Mouse (Mus musculus) macrophage (primary cell): ENCODE measurements around the gene Cyb561. TPM values are rescaled to one million over a fixed set of nuclear protein-coding genes. Genes with fewer than 3 reads are reported as not detected.

Experiments
- H3K27ac ChIP-seq: fragments of 350-480 bp; formaldehyde crosslinking; 2 replicates; pipeline ENCODE4 v1.9.0; 2021
- H3K36me3 ChIP-seq: fragments of 350-480 bp; formaldehyde crosslinking; 2 replicates; pipeline ENCODE4 v1.9.0; 2021; ENCODE audit errors: inconsistent target
- H3K4me3 ChIP-seq: fragments of 350-480 bp; formaldehyde crosslinking; 2 replicates; pipeline ENCODE4 v1.9.0; 2021; ENCODE audit errors: inconsistent target
- H3K79me2 ChIP-seq: fragments of 350-480 bp; formaldehyde crosslinking; 2 replicates; pipeline ENCODE4 v1.9.0; 2021; ENCODE audit errors: inconsistent target
- WGBS: methylation state at CpG from one replicate; pipeline ENCODE4 v1.1.7; 2026; ENCODE audit warnings: inconsistent platforms; ENCODE audit not compliant: missing documents; 5-methylcytosine and 5-hydroxymethylcytosine counted together
- polyA plus RNA-seq: library from polyadenylated mRNA; stranded (reverse); fragments of 250-400 nt; gene quantifications from 3 replicates; pipeline ENCODE4 v1.2.4, GENCODE M21; 2018; ENCODE audit warnings: inconsistent platforms

The Cyb561 gene
- polyA plus RNA-seq, 1 experiment from 2014 or later = not detected

DNA sequence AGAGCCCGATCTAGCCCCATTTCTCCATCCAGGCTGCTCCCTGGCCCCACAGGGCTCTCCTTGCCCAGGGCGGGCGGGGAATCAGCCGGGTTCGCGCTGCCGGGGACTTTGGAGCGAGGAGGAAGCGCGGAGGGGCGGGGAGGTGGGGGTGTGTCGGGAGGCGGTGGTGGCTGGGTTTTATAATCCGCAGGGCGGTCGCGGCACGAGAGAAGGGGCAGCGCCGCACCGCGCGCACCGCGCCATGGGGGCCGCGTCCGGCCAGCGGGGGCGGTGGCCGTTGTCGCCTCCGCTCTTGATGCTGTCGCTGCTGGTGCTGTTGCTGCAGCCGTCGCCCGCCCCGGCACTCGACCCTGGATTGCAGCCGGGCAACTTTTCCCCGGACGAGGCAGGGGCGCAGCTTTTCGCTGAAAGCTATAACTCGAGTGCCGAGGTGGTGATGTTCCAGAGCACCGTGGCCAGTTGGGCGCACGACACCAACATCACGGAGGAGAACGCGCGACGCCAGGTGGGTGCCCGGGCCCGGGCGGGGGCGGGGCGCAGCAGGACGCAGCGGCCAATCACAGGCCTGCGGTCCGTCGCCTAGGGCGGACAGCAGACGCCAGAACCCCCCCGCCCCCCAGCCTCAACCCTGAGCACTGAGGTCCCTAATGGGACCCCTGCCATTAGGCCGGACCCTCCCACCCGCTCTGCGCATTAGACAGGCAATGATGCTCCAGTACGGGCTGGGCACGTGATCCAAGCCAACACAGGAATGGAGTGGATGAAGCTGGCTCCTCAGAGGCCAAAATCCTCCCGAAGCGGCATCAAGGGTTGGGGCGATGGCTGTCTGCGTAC is 14.8 kb upstream of the Cyb561 start, which contains the start of gene Ace:
Gene Ace, plus strand, starts transcription at position 205 of the 834 bp plus-strand sequence.
- Histone ChIP-seq H3K79me2 (no peaks in the 10 kb centered on the region), H3K4me3 (no peak within 1 kb of the TSS), H3K36me3 (no peaks in the 10 kb centered on the region), H3K27ac (no peak within 1 kb of the TSS)
- WGBS = 2% methylated on average over 76 of the region's 76 CpGs

DNA sequence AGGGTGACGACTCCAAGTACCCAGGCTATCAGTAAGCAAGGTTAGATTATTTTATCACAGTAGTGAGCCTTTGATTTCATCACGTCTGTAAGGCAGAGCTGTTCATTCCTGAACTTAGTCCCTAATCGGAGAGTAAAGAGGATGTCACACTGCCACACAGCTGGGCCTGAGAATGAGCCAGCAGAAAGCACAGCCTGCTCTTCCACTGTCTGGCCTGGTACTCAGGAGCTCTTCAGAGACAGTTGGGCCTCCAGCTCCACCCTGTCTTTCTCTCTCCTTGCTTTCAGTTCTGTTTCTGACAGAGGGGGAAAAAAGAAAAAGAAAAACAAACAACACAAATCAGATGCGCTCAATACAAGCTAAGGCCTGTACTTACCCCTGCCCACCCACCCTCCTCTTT is 13.2 kb upstream of the Cyb561 start:
- Histone ChIP-seq H3K4me3 (no peak overlapping the region), H3K36me3 (no peaks in the 10 kb centered on the region), H3K79me2 (no peaks in the 10 kb centered on the region), H3K27ac (no peak overlapping the region)
- WGBS = 62% methylated on average over 4 of the region's 4 CpGs

DNA sequence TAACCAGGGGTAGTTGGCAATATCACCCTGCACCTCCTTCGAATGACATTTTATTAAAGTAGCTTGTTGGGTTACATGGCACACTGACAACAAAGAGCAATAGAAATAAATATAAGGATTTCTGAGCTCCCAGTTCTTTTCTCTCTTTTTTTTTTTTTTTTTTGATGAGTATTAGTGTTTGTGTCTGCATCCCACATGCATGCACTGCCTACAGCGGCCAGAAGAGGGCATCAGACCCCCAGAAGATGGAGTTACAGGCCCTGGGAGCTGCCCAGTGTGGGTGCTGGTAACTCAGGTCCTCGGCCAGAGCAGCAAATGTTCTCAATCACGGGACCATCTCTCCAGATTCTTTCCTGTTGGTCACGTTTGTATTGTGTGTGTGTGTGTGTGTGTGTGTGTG is 11.6 kb upstream of the Cyb561 start:
- no peaks in the 10 kb centered on the region for H3K36me3 ChIP-seq
- no peak overlapping the region for H3K27ac ChIP-seq
- WGBS = 57% methylated on average over 3 of the region's 5 CpGs
- H3K79me2 ChIP-seq = no peaks in the 10 kb centered on the region
- no peak overlapping the region for H3K4me3 ChIP-seq

DNA sequence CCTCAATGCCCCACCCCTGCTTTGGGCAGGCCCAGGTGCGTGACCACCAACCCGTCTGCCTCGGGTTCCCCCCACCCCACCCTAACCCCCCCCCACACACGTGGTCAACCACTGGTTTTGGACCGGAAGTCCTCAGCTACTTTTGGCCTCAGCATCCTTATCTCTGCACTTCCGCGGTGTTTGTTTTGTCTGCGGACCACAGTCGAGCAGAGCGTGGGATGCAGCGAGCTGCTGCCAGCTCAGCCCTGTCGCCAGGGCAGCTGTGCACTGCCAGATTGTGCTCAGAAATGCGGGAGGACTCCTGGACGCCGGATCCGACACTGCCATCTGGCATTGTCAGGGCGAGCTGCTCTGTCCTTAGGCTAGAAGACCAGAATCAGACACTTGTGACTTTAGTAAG is 6.2 kb upstream of the Cyb561 start:
- Histone ChIP-seq H3K36me3 (no peaks in the 10 kb centered on the region), H3K27ac (no peak overlapping the region), H3K79me2 (no peaks in the 10 kb centered on the region), H3K4me3 (no peak overlapping the region)
- WGBS = 17% methylated on average over 16 of the region's 17 CpGs

DNA sequence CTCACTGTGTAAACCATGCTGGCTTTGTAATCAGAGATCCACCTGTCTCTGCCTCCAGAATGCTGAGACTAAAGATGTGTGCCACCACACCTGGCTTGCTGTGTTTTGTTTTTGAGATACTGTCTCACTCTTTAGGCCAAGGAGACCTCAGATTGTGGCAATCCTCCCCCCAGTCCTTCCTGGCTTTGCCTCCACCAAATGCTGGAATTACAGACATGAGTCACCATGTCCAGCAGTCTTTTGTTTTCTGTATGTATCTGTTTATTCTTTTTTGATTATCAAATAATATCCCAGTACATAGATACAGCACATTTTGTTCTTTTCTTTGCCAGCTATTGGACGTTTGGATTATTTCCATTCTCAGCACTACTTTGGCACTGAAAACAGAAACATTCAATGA is 5.4 kb upstream of the Cyb561 start:
- Histone ChIP-seq H3K27ac (no peak overlapping the region), H3K79me2 (no peaks in the 10 kb centered on the region), H3K36me3 (no peaks in the 10 kb centered on the region), H3K4me3 (no peak overlapping the region)
- WGBS = 50% methylated on average over 1 of the region's 1 CpGs

DNA sequence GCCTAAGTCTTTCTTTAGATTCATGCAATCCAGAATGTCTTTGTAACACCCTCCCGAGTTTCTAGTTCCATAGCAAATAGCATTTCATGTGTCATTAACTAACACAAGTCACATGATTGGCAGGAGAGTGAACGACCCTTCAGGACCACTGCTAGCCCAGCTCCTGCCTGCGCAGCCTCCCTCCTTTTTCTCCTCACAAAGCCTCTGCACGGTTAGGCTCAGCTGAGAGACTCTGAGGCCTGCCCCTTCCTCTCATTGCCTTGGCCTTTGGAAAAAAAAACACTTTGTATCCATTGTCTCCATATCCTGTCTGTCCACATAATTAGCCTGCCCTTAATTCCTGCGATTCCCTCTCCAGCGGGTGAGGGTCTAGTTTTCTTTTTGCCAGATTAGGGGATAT is 4.4 kb upstream of the Cyb561 start:
- H3K36me3 ChIP-seq = no peaks in the 10 kb centered on the region
- H3K79me2 ChIP-seq = no peaks in the 10 kb centered on the region
- H3K27ac ChIP-seq = no peak overlapping the region
- WGBS = 81% methylated on average over 6 of the region's 6 CpGs
- H3K4me3 ChIP-seq = no peak overlapping the region

DNA sequence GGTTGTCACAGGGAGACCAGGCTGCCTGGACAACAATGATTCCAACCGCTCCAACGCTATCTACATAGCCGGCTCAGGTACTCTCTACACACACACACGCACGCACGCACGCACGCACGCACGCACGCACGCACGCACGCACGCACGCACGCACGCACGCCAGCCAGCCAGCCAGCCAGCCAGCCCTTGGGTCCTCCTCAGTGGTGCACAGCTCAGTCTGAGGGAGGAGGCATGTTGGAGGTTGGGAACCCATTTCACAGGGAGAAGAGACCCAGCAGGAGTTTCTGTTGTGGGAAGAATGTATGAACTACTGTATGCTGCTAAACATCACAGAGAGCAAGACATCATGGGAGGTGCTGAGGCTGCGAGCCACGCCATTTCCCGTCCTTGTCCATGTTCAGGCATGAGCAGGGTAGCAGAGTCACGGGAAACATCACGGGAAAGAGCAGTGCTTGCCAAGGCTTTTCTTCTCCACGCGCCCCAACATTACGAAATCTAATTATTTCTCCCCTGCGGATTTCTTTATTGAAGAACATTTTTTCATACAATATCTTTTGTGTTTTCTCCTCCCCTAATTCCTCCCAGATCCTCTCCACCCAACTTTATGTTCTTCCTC is 2.8 kb upstream of the Cyb561 start:
- H3K27ac ChIP-seq = no peak overlapping the region
- WGBS = 92% methylated on average over 28 of the region's 28 CpGs
- H3K4me3 ChIP-seq = no peak overlapping the region
- H3K36me3 ChIP-seq = no peaks in the 10 kb centered on the region
- no peaks in the 10 kb centered on the region for H3K79me2 ChIP-seq

DNA sequence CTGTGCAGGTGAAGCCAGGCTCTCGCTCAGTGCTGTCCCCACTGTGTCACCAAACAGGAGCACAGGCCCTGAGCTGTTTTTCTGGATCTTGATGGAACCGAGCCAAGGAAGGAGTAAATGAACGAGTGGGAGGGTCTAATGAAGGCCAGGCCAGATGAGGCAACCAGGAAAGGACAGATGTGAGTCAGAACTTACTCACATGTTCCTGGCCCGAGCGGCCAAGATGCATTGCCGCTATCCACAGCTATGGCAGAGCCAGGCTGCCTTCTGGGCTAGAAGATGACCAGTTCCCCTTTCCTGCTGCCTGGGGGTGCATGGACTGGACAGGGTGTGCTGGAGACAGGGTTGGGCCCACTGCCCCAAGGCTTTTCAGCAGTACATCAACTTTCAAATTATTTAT is 266 bp upstream of the Cyb561 start:
- Histone ChIP-seq H3K4me3 (no peak overlapping the region), H3K27ac (no peak overlapping the region), H3K36me3 (no peaks in the 10 kb centered on the region), H3K79me2 (no peaks in the 10 kb centered on the region)
- WGBS = 51% methylated on average over 6 of the region's 6 CpGs

DNA sequence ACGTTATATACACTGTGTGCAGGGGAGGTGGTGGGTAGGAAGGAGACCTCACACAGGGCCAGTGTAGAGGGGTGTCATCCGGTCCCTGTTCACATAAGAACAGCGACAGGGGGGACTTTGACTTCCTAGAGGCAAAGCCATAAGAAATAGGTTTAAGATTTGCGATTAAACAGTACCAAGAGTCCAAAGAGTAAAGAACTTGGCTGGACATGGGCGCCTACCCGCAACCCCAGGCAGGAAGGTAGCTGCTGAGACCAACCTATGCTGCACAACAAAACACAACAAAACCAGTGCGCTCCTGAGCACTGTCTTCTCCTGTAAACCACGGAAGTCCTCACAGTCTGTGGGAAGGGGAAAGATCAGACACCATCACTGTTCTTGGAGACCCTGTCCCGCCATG is 1.0 kb downstream of the Cyb561 start:
- H3K27ac ChIP-seq = no peak overlapping the region
- 97% methylated on average over 9 of the region's 9 CpGs for WGBS
- H3K36me3 ChIP-seq = no peaks in the 10 kb centered on the region
- H3K4me3 ChIP-seq = no peak overlapping the region
- no peaks in the 10 kb centered on the region for H3K79me2 ChIP-seq

DNA sequence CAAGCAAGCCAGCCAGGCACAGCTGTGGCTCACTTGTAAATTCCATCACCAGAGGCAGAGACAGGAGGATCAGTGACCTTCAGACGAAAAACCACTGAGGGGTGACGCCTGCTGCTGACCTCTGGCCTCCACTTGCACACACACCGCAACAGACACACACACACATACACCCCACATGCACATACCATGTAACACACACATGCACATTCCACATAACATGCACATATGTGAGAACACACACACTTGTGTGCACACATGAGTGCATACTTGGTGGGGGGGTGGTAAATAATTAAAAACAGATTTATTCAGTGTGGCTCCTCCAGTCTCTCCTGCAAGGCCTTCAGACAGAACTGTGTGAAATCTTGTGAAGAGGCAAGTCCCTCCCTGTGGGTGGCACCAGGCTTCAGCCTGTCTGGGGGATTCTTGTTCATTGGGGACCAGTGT is 1.5 kb downstream of the Cyb561 start:
- no peak overlapping the region for H3K27ac ChIP-seq
- no peaks in the 10 kb centered on the region for H3K36me3 ChIP-seq
- H3K79me2 ChIP-seq = no peaks in the 10 kb centered on the region
- WGBS = 93% methylated on average over 3 of the region's 3 CpGs
- H3K4me3 ChIP-seq = no peak overlapping the region

DNA sequence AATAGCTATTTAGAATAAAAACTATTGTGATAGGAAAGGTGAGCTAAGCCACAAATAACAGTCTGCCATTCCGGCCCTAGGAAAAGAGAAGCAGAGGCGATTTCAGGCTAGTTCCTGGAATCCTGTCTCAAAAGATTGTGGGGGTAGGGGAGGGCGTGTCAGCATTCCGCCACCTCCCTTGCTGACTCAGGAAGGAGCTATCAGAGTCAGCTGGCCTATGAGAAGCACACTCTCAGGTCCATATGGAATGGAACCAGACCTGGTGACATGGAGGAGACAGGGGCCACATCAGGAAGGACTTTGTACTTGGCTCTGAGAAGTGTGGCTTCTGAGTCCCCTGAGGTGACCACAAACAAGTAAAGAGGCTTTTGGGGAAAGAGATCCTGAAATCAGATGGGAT is 2.6 kb downstream of the Cyb561 start:
- WGBS = 98% methylated on average over 4 of the region's 4 CpGs
- H3K36me3 ChIP-seq = no peaks in the 10 kb centered on the region
- no peak overlapping the region for H3K27ac ChIP-seq
- H3K79me2 ChIP-seq = no peaks in the 10 kb centered on the region
- no peak overlapping the region for H3K4me3 ChIP-seq

DNA sequence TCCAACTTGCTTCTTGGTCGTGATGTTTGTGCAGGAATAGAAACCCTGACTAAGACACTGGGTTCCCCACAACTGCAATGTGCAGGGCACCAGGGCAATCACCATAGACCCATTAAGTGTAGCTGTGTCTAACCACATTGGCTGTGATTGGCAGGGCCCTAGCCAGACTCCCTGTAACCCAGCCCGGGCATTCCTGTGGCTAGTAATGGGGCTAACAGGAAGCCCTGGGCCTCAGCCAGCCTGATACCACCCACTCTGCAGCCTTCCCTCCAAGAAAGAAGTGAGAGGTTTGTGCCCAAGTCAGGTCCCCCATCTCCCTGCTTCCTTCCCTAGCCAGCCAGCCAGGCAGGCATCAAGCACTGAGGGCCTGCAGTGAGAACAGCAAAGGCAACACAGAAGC is 4.9 kb downstream of the Cyb561 start:
- H3K36me3 ChIP-seq = no peaks in the 10 kb centered on the region
- 19% methylated on average over 2 of the region's 2 CpGs for WGBS
- no peaks in the 10 kb centered on the region for H3K79me2 ChIP-seq
- no peak overlapping the region for H3K4me3 ChIP-seq
- no peak overlapping the region for H3K27ac ChIP-seq

DNA sequence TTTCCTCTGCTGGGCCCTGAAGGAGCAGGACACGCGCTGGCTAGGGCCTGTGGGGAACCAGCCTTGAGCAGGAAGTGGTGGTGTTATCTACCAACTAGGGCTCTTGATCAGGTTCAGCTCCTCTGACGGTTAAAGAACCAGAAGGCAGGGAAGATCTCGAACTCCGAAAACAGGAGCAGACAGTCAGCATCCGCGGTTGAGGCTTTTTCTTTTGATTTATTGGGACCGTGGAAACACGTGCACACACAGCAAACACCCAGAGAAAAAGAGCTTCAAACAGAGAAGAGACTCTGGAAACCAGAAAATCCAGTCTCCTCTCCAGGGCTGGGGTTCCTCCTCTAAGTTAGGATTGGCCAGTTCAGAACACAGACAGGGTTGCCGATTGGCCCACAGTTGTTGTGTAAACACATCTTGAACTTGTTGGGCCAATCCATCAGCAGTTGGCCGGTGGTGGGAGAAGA is 6.4 kb downstream of the Cyb561 start:
- Histone ChIP-seq H3K27ac (no peak overlapping the region), H3K4me3 (no peak overlapping the region)

DNA sequence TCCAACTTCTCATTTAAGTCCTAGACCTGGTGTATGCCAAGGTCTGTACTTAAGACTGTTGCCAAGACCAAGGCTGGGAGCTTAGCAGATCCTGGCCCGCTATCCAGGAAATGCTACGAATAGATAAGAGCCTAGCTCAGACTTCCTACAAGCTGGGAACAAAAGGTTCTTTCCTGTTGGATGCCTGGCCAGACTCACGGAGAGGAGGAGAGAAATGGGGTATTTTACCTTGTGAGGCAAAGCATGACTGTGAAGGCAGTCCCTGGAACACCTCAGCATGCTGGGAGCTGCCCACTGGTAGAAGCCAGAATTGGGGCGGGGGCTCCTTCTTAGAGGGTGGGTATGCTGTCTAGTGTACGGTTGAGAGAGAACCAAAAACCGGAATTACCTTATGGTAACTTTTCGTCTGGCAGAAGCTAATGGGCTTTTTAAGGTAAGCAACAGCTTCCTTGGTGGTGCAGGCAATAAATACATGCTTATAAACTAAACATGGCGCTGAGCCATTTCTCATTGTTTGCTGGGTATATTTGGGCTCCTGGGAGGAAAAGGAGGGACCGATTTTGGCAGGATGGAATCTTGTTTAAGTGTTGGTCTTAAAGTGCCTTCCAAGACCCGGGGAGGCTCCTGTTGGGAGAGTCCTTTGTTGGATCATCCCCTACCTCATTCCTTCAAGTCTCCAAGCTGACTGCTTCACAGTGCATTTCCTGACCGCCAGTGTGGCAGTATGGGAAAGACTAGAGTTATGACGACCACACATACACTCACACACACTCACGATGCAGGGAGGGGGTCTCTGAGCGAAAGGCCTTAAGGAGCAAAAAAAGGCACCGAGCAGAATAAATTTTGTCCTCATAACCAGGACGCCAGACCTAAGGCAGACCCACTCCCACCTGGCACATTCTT is 8.1 kb downstream of the Cyb561 start:
- H3K27ac ChIP-seq = no peak overlapping the region
- no peaks in the 10 kb centered on the region for H3K79me2 ChIP-seq
- H3K4me3 ChIP-seq = no peak overlapping the region
- H3K36me3 ChIP-seq = no peaks in the 10 kb centered on the region
- 88% methylated on average over 16 of the region's 16 CpGs for WGBS

More for the DNA sequence above, 6.4 kb downstream of the Cyb561 start:
- H3K36me3 ChIP-seq = no peaks in the 10 kb centered on the region
- 31% methylated on average over 11 of the region's 11 CpGs for WGBS
- H3K79me2 ChIP-seq = no peaks in the 10 kb centered on the region
